Mouse (Mus musculus) megakaryocyte, embryonic 14.5 days (primary cell): ENCODE measurements around the gene Tlk1.

Experiments used
- FLI1 ChIP-seq: IDR thresholded peaks from 2 replicates; pipeline ENCODE4 v1.6.1; 2012; ENCODE audit warnings: low read length, inconsistent platforms, mixed read lengths
- GATA1 ChIP-seq: IDR thresholded peaks from 3 replicates; pipeline ENCODE4 v1.6.1; 2012; ENCODE audit warnings: mixed read lengths, low read length, inconsistent platforms, borderline replicate concordance

GRCm38 (mm10) chr2:70836306-70836651, 10.8 kb upstream of the Tlk1 start:
- TF ChIP-seq GATA1 = no peak
- no peak for TF ChIP-seq FLI1
